In the genomic region with DNA sequence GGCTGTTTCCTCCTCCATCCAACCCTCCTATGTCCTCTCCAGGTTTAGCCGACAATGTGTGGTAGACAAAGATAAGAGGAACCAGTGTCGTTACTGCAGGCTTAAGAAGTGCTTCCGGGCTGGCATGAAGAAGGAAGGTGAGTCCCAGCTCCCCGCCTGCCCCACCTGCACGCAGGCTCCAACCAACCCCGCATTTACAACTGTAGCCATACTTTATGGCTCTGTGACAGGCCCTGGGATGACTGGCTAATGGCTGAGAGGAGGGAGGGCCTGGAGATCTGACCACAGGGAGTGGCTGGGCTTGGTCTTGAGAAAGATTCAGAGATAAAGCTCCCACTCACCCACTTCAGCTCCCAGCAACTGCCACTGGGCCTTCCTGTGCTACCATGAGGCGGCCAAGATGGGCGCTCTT, we compare ENCODE assay signal across 21 mouse cellular contexts. TPM values are rescaled to one million over a fixed set of nuclear protein-coding genes. Genes with fewer than 3 reads are reported as not detected.
A peak's percentile ranks its signal among the peaks of the same experiment; 100 is the strongest.
DNase-seq lines count a peak whose midpoint lies in the region; ATAC-seq lines count a peak whose summit lies in the region.
"Had no signal": no experiment of that assay in that cellular context is flagged by ENCODE, and none has a peak within 500 bp of the region (broad histone marks: within the 10 kb centered on the region; RNA-seq: fewer than 3 reads in every experiment).

No protein-coding gene starts in this region.

- DNase-seq in kidney, adult 9 months: peak; percentile 18
- no peak for DNase-seq in kidney, postnatal 14 days
- peak; percentile 24 for DNase-seq in liver
- DNase-seq in adrenal gland, postnatal 10 days: no peak
- DNase-seq in right cerebral cortex, adult 18-20 months: no peak
- DNase-seq: cerebellum, adult 18-20 months; gastrocnemius, postnatal 25 days; heart, postnatal 4 days; lung, postnatal 36 days; right cerebral cortex, postnatal 25 days; thymus, adult 2 months had no signal

- H3K9ac ChIP-seq in forebrain, embryonic 12.5 days: no peak overlapping the region
- H3K9ac ChIP-seq in kidney, embryonic 15.5 days: no peak overlapping the region
- H3K9ac ChIP-seq: embryonic facial prominence, embryonic 13.5 days; heart, embryonic 13.5 days; midbrain, embryonic 15.5 days had no signal

- 88% methylated on average over 8 of the region's 8 CpGs for WGBS in forebrain, embryonic 12.5 days
- 40% methylated on average over 8 of the region's 8 CpGs for WGBS in kidney, embryonic 15.5 days

- H3K4me1 ChIP-seq in forebrain, embryonic 12.5 days: no peaks in the 10 kb centered on the region
- H3K4me1 ChIP-seq in kidney, embryonic 15.5 days: peaks cover 22% of the 10 kb centered on the region
- H3K4me1 ChIP-seq: midbrain, embryonic 15.5 days had no signal

- peak; percentile 69 for ATAC-seq in megakaryocyte, adult 5-6 weeks (ENCODE audit: poor library complexity, severe bottlenecking)
- ATAC-seq in forebrain, embryonic 12.5 days (ENCODE audit: low FRiP score): no peak
- ATAC-seq in kidney, embryonic 15.5 days (replicated peaks; ENCODE audit: low FRiP score): no peak
- ATAC-seq: inflammation-experienced regulatory T-cells, adult 6 months; midbrain, embryonic 15.5 days had no signal

- H3K27me3 ChIP-seq in forebrain, embryonic 12.5 days: peaks cover 3% of the 10 kb centered on the region; the same call in 1 of the 2 replicates
- no peaks in the 10 kb centered on the region for H3K27me3 ChIP-seq in kidney, embryonic 15.5 days
- H3K27me3 ChIP-seq: embryonic facial prominence, embryonic 13.5 days; midbrain, embryonic 15.5 days had no signal

- H3K9me3 ChIP-seq in forebrain, embryonic 12.5 days: no peaks in the 10 kb centered on the region
- H3K9me3 ChIP-seq in kidney, embryonic 15.5 days (replicated peaks): no peaks in the 10 kb centered on the region
- H3K9me3 ChIP-seq: embryonic facial prominence, embryonic 13.5 days; heart, embryonic 13.5 days; midbrain, embryonic 15.5 days had no signal

- no peak overlapping the region for H3K4me2 ChIP-seq in forebrain, embryonic 12.5 days
- H3K4me2 ChIP-seq in kidney, embryonic 15.5 days: no peak overlapping the region
- H3K4me2 ChIP-seq: embryonic facial prominence, embryonic 13.5 days; heart, embryonic 13.5 days; midbrain, embryonic 15.5 days had no signal

- H3K4me3 ChIP-seq in forebrain, embryonic 12.5 days (replicated peaks): no peak overlapping the region
- no peak overlapping the region for H3K4me3 ChIP-seq in kidney, embryonic 15.5 days (replicated peaks)
- H3K4me3 ChIP-seq: embryonic facial prominence, embryonic 13.5 days; heart, embryonic 13.5 days; midbrain, embryonic 15.5 days had no signal

- H3K36me3 ChIP-seq in forebrain, embryonic 12.5 days (replicated peaks): no peaks in the 10 kb centered on the region
- H3K36me3 ChIP-seq in kidney, embryonic 15.5 days: no peaks in the 10 kb centered on the region
- H3K36me3 ChIP-seq: embryonic facial prominence, embryonic 13.5 days; heart, embryonic 13.5 days; midbrain, embryonic 15.5 days had no signal

- H3K27ac ChIP-seq in forebrain, embryonic 12.5 days: no peak overlapping the region
- H3K27ac ChIP-seq in kidney, embryonic 15.5 days: no peak overlapping the region
- H3K27ac ChIP-seq: embryonic facial prominence, embryonic 13.5 days; heart, embryonic 13.5 days; midbrain, embryonic 15.5 days had no signal

RNA-seq across cellular contexts. Expression of gene Hnf4a, which starts 45.9 kb away (rescaled TPM):
- total RNA-seq in megakaryocyte, adult 5-6 weeks (2015): not detected in 2 replicates
- total RNA-seq in megakaryocyte, adult 5-6 weeks (2017): not detected in 2 replicates
- total RNA-seq in adrenal gland, postnatal 10 days (2021): 10 to 100 TPM; 11.8 to 51.8 TPM
- not detected in 2 replicates for polyA plus RNA-seq in forebrain, embryonic 12.5 days (2016; fragmentation: Nextera tagmentation; extraction: Ambion mirVana)
- 18.6 and 19.4 TPM in 2 replicates for polyA plus RNA-seq in kidney, embryonic 15.5 days (2015; fragmentation: Nextera tagmentation; extraction: Ambion mirVana)
- total RNA-seq: CH12.LX; gastrocnemius, postnatal 25 days; heart, postnatal 4 days; layer of hippocampus, adult 8-10 months had no signal
- polyA plus RNA-seq: cortical plate, adult 2 months; embryonic facial prominence, embryonic 13.5 days; inflammation-experienced regulatory T-cells, adult 6 months; midbrain, embryonic 15.5 days had no signal

RNA-seq across cellular contexts. Expression of gene Ttpal, which starts 49.6 kb away (rescaled TPM):
- total RNA-seq in megakaryocyte, adult 5-6 weeks (2015): 12.6 and 16.6 TPM in 2 replicates
- 8.8 and 14.4 TPM in 2 replicates for total RNA-seq in megakaryocyte, adult 5-6 weeks (2017)
- total RNA-seq in adrenal gland, postnatal 10 days (2021): 10 to 100 TPM; 24.8 to 26.4 TPM
- polyA plus RNA-seq in forebrain, embryonic 12.5 days (2016; fragmentation: Nextera tagmentation; extraction: Ambion mirVana): 49.4 and 49.8 TPM in 2 replicates
- polyA plus RNA-seq in kidney, embryonic 15.5 days (2015; fragmentation: Nextera tagmentation; extraction: Ambion mirVana): 29.2 and 30.6 TPM in 2 replicates

Comparison
In these comparisons a context has a peak if more than half of its experiments do, and no peak if none do; other contexts are left out.
1. DNase-seq: peak in kidney, adult 9 months (single experiment) and liver (single experiment); none in kidney, postnatal 14 days (single experiment), adrenal gland, postnatal 10 days (single experiment) and right cerebral cortex, adult 18-20 months (single experiment).
2. RNA of gene Hnf4a, which starts 45.9 kb away (total RNA-seq): 11.8 to 51.8 TPM in adrenal gland, postnatal 10 days; not detected in megakaryocyte, adult 5-6 weeks; every median in the first group is over 10 times any median in the second.